Mouse (Mus musculus): Measurements from ENCODE around the gene Rhbdf2. TPM values are rescaled to one million over a fixed set of nuclear protein-coding genes. Genes with fewer than 3 reads are reported as not detected.
"Not testable (repeated sequence)": the region's sequence is repeated elsewhere in the genome, so short reads cannot be mapped to it uniquely, and the experiment has no call there.

The Rhbdf2 gene
- polyA plus RNA-seq, 1 experiment from 2014 or later = 1.2 TPM

- Histone ChIP-seq H3K4me3 (ENCODE audit: low read depth, low read length) (no peak overlapping the region), H3K9me3 (replicated peaks; ENCODE audit: control insufficient read depth, low read length, poor library complexity, severe bottlenecking) (no peaks in the 10 kb centered on the region), H3K9ac (ENCODE audit: low read depth, low read length) (no peak overlapping the region), H3K4me2 (ENCODE audit: low read length) (no peak overlapping the region), H3K27ac (ENCODE audit: low read length) (no peak overlapping the region), H3K36me3 (ENCODE audit: control insufficient read depth, insufficient read depth, low read length) (no peaks in the 10 kb centered on the region), H3K27me3 (ENCODE audit: control insufficient read depth, insufficient read depth, low read depth, low read length) (peaks cover under 1% of the 10 kb centered on the region; the same call in 1 of the 2 replicates), H3K4me1 (ENCODE audit: control insufficient read depth, insufficient read depth, low read length) (no peaks in the 10 kb centered on the region)
- no peak for ATAC-seq
- 78% methylated on average over 7 of the region's 7 CpGs for WGBS
Observed at GRCm38 (mm10) chr11:116617641-116618040, 9.2 kb downstream of the Rhbdf2 start.

GRCm38 (mm10) chr11:116616438-116617118 lies 10.2 kb downstream of the Rhbdf2 start:
- Histone ChIP-seq H3K4me1 (ENCODE audit: control insufficient read depth, insufficient read depth, low read length) (no peaks in the 10 kb centered on the region), H3K27me3 (ENCODE audit: control insufficient read depth, insufficient read depth, low read depth, low read length) (no peaks in the 10 kb centered on the region), H3K4me3 (ENCODE audit: low read depth, low read length) (no peak overlapping the region), H3K9ac (ENCODE audit: low read depth, low read length) (no peak overlapping the region), H3K9me3 (replicated peaks; ENCODE audit: control insufficient read depth, low read length, poor library complexity, severe bottlenecking) (no peaks in the 10 kb centered on the region), H3K4me2 (ENCODE audit: low read length) (no peak overlapping the region), H3K27ac (ENCODE audit: low read length) (no peak overlapping the region), H3K36me3 (ENCODE audit: control insufficient read depth, insufficient read depth, low read length) (no peaks in the 10 kb centered on the region)
- ATAC-seq = no peak
- WGBS = 83% methylated on average over 10 of the region's 10 CpGs

GRCm38 (mm10) chr11:116615735-116616437 lies 10.9 kb downstream of the Rhbdf2 start:
- 56% methylated on average over 15 of the region's 15 CpGs for WGBS
- ATAC-seq = no peak
- no peak overlapping the region for H3K4me3 ChIP-seq (ENCODE audit: low read depth, low read length)

GRCm38 (mm10) chr11:116613234-116613633 lies 13.6 kb downstream of the Rhbdf2 start:
- no peak overlapping the region for H3K4me3 ChIP-seq (ENCODE audit: low read depth, low read length)
- H3K4me1 ChIP-seq (ENCODE audit: control insufficient read depth, insufficient read depth, low read length) = no peaks in the 10 kb centered on the region
- no peak overlapping the region for H3K9ac ChIP-seq (ENCODE audit: low read depth, low read length)
- H3K36me3 ChIP-seq (ENCODE audit: control insufficient read depth, insufficient read depth, low read length) = no peaks in the 10 kb centered on the region
- no peak overlapping the region for H3K27ac ChIP-seq (ENCODE audit: low read length)
- WGBS = 93% methylated on average over 6 of the region's 6 CpGs
- no peaks in the 10 kb centered on the region for H3K9me3 ChIP-seq (replicated peaks; ENCODE audit: control insufficient read depth, low read length, poor library complexity, severe bottlenecking)
- no peak overlapping the region for H3K4me2 ChIP-seq (ENCODE audit: low read length)
- no peak for ATAC-seq
- H3K27me3 ChIP-seq (ENCODE audit: control insufficient read depth, insufficient read depth, low read depth, low read length) = no peaks in the 10 kb centered on the region

More at GRCm38 (mm10) chr11:116615735-116616437, 10.9 kb downstream of the Rhbdf2 start:
- Histone ChIP-seq H3K27ac (ENCODE audit: low read length) (no peak overlapping the region), H3K4me1 (ENCODE audit: control insufficient read depth, insufficient read depth, low read length) (no peaks in the 10 kb centered on the region), H3K4me2 (ENCODE audit: low read length) (no peak overlapping the region), H3K9ac (ENCODE audit: low read depth, low read length) (no peak overlapping the region), H3K36me3 (ENCODE audit: control insufficient read depth, insufficient read depth, low read length) (no peaks in the 10 kb centered on the region), H3K27me3 (ENCODE audit: control insufficient read depth, insufficient read depth, low read depth, low read length) (no peaks in the 10 kb centered on the region), H3K9me3 (replicated peaks; ENCODE audit: control insufficient read depth, low read length, poor library complexity, severe bottlenecking) (no peaks in the 10 kb centered on the region)

GRCm38 (mm10) chr11:116612554-116612953 lies 14.3 kb downstream of the Rhbdf2 start:
- Histone ChIP-seq H3K4me3 (ENCODE audit: low read depth, low read length) (no peak overlapping the region), H3K9ac (ENCODE audit: low read depth, low read length) (no peak overlapping the region), H3K9me3 (replicated peaks; ENCODE audit: control insufficient read depth, low read length, poor library complexity, severe bottlenecking) (no peaks in the 10 kb centered on the region), H3K27me3 (ENCODE audit: control insufficient read depth, insufficient read depth, low read depth, low read length) (no peaks in the 10 kb centered on the region), H3K4me1 (ENCODE audit: control insufficient read depth, insufficient read depth, low read length) (no peaks in the 10 kb centered on the region), H3K27ac (ENCODE audit: low read length) (no peak overlapping the region), H3K36me3 (ENCODE audit: control insufficient read depth, insufficient read depth, low read length) (no peaks in the 10 kb centered on the region), H3K4me2 (ENCODE audit: low read length) (no peak overlapping the region)
- ATAC-seq = no peak
- WGBS = 79% methylated on average over 1 of the region's 1 CpGs

GRCm38 (mm10) chr11:116611883-116612282 lies 14.9 kb downstream of the Rhbdf2 start:
- no peaks in the 10 kb centered on the region for H3K36me3 ChIP-seq (ENCODE audit: control insufficient read depth, insufficient read depth, low read length)
- H3K4me2 ChIP-seq (ENCODE audit: low read length) = no peak overlapping the region
- no peaks in the 10 kb centered on the region for H3K9me3 ChIP-seq (replicated peaks; ENCODE audit: control insufficient read depth, low read length, poor library complexity, severe bottlenecking)
- no peak overlapping the region for H3K9ac ChIP-seq (ENCODE audit: low read depth, low read length)
- no peak overlapping the region for H3K27ac ChIP-seq (ENCODE audit: low read length)
- 92% methylated on average over 9 of the region's 9 CpGs for WGBS
- H3K27me3 ChIP-seq (ENCODE audit: control insufficient read depth, insufficient read depth, low read depth, low read length) = no peaks in the 10 kb centered on the region
- ATAC-seq = no peak
- H3K4me1 ChIP-seq (ENCODE audit: control insufficient read depth, insufficient read depth, low read length) = no peaks in the 10 kb centered on the region
- no peak overlapping the region for H3K4me3 ChIP-seq (ENCODE audit: low read depth, low read length)

GRCm38 (mm10) chr11:116611168-116611567 lies 15.7 kb downstream of the Rhbdf2 start:
- H3K9me3 ChIP-seq (replicated peaks; ENCODE audit: control insufficient read depth, low read length, poor library complexity, severe bottlenecking); ATAC-seq: not testable (repeated sequence)
- WGBS = 86% methylated on average over 8 of the region's 9 CpGs

GRCm38 (mm10) chr11:116609965-116610630 lies 16.7 kb downstream of the Rhbdf2 start:
- Histone ChIP-seq H3K27ac (ENCODE audit: low read length) (no peak overlapping the region), H3K4me3 (ENCODE audit: low read depth, low read length) (no peak overlapping the region), H3K9me3 (replicated peaks; ENCODE audit: control insufficient read depth, low read length, poor library complexity, severe bottlenecking) (no peaks in the 10 kb centered on the region), H3K36me3 (ENCODE audit: control insufficient read depth, insufficient read depth, low read length) (no peaks in the 10 kb centered on the region), H3K4me1 (ENCODE audit: control insufficient read depth, insufficient read depth, low read length) (no peaks in the 10 kb centered on the region), H3K4me2 (ENCODE audit: low read length) (no peak overlapping the region), H3K27me3 (ENCODE audit: control insufficient read depth, insufficient read depth, low read depth, low read length) (no peaks in the 10 kb centered on the region), H3K9ac (ENCODE audit: low read depth, low read length) (no peak overlapping the region)
- WGBS = 91% methylated on average over 15 of the region's 15 CpGs
- ATAC-seq = no peak

More at GRCm38 (mm10) chr11:116611168-116611567, 15.7 kb downstream of the Rhbdf2 start:
- H3K36me3 ChIP-seq (ENCODE audit: control insufficient read depth, insufficient read depth, low read length); H3K9ac ChIP-seq (ENCODE audit: low read depth, low read length); H3K4me2 ChIP-seq (ENCODE audit: low read length); H3K4me3 ChIP-seq (ENCODE audit: low read depth, low read length); H3K27ac ChIP-seq (ENCODE audit: low read length); H3K4me1 ChIP-seq (ENCODE audit: control insufficient read depth, insufficient read depth, low read length); H3K27me3 ChIP-seq (ENCODE audit: control insufficient read depth, insufficient read depth, low read depth, low read length): not testable (repeated sequence)

- Histone ChIP-seq H3K27ac (ENCODE audit: low read length) (no peak overlapping the region), H3K4me2 (ENCODE audit: low read length) (no peak overlapping the region), H3K4me1 (ENCODE audit: control insufficient read depth, insufficient read depth, low read length) (no peaks in the 10 kb centered on the region), H3K27me3 (ENCODE audit: control insufficient read depth, insufficient read depth, low read depth, low read length) (no peaks in the 10 kb centered on the region), H3K9ac (ENCODE audit: low read depth, low read length) (no peak overlapping the region), H3K36me3 (ENCODE audit: control insufficient read depth, insufficient read depth, low read length) (no peaks in the 10 kb centered on the region), H3K9me3 (replicated peaks; ENCODE audit: control insufficient read depth, low read length, poor library complexity, severe bottlenecking) (no peaks in the 10 kb centered on the region), H3K4me3 (ENCODE audit: low read depth, low read length) (no peak overlapping the region)
- WGBS = 79% methylated on average over 3 of the region's 3 CpGs
- ATAC-seq = no peak
Observed at GRCm38 (mm10) chr11:116607717-116608116, 19.1 kb downstream of the Rhbdf2 start.
